Mouse (Mus musculus) heart, postnatal 4 days (tissue): ENCODE measurements around the gene Agpat3. TPM values are rescaled to one million over a fixed set of nuclear protein-coding genes. Genes with fewer than 3 reads are reported as not detected.

Experiments
- DNase-seq: peaks from one replicate; pipeline ENCODE4 v3.0.0; 2021
- total RNA-seq, 2 experiments: library from RNA; stranded (reverse); gene quantifications; 2 replicates each; pipeline ENCODE4 v1.2.3; 2021

Gene Agpat3
- total RNA-seq, 2 experiments from 2014 or later, result 242 to 263 TPM

- no peak for DNase-seq
These were observed 28.9 kb downstream of the Agpat3 start for GRCm38 (mm10) chr10:78323214-78323880.

- DNase-seq, result peak; percentile 69
These were observed 29.5 kb downstream of the Agpat3 start for GRCm38 (mm10) chr10:78322806-78323205.

- DNase-seq, result no peak
These were observed 31.0 kb downstream of the Agpat3 start for GRCm38 (mm10) chr10:78321133-78321757.

- DNase-seq, result no peak
These were observed 31.8 kb downstream of the Agpat3 start for GRCm38 (mm10) chr10:78320526-78320925.

- no peak for DNase-seq
These were observed 32.3 kb downstream of the Agpat3 start for GRCm38 (mm10) chr10:78319940-78320339.

GRCm38 (mm10) chr10:78317270-78317923 lies 34.9 kb downstream of the Agpat3 start:
- no peak for DNase-seq

GRCm38 (mm10) chr10:78316228-78317087 lies 35.8 kb downstream of the Agpat3 start:
- DNase-seq, result no peak

GRCm38 (mm10) chr10:78315145-78315544 lies 37.1 kb downstream of the Agpat3 start:
- no peak for DNase-seq

GRCm38 (mm10) chr10:78311886-78312635 lies 40.2 kb downstream of the Agpat3 start:
- DNase-seq, result no peak

GRCm38 (mm10) chr10:78310747-78311267 lies 41.5 kb downstream of the Agpat3 start:
- no peak for DNase-seq

- no peak for DNase-seq
These were observed 43.7 kb downstream of the Agpat3 start for GRCm38 (mm10) chr10:78308617-78309016.

GRCm38 (mm10) chr10:78307391-78307790 lies 44.9 kb downstream of the Agpat3 start:
- DNase-seq, result no peak

GRCm38 (mm10) chr10:78306027-78306426 lies 46.3 kb downstream of the Agpat3 start:
- DNase-seq, result no peak

GRCm38 (mm10) chr10:78304996-78305395 lies 47.3 kb downstream of the Agpat3 start:
- no peak for DNase-seq

- DNase-seq, result no peak
These were observed 48.6 kb downstream of the Agpat3 start for GRCm38 (mm10) chr10:78303675-78304074.

GRCm38 (mm10) chr10:78300061-78300460 lies 52.2 kb downstream of the Agpat3 start:
- no peak for DNase-seq

- DNase-seq, result no peak
These were observed 53.3 kb downstream of the Agpat3 start for GRCm38 (mm10) chr10:78298651-78299644.

GRCm38 (mm10) chr10:78297576-78298484 lies 54.5 kb downstream of the Agpat3 start:
- DNase-seq, result peak; percentile 85

- no peak for DNase-seq
These were observed 55.3 kb downstream of the Agpat3 start for GRCm38 (mm10) chr10:78296980-78297379.
